Mouse (Mus musculus): ENCODE measurements around the gene Krt78. TPM values are rescaled to one million over a fixed set of nuclear protein-coding genes. Genes with fewer than 3 reads are reported as not detected.

Krt78 gene
- total RNA-seq, 1 experiment from 2014 or later, result not detected

DNA sequence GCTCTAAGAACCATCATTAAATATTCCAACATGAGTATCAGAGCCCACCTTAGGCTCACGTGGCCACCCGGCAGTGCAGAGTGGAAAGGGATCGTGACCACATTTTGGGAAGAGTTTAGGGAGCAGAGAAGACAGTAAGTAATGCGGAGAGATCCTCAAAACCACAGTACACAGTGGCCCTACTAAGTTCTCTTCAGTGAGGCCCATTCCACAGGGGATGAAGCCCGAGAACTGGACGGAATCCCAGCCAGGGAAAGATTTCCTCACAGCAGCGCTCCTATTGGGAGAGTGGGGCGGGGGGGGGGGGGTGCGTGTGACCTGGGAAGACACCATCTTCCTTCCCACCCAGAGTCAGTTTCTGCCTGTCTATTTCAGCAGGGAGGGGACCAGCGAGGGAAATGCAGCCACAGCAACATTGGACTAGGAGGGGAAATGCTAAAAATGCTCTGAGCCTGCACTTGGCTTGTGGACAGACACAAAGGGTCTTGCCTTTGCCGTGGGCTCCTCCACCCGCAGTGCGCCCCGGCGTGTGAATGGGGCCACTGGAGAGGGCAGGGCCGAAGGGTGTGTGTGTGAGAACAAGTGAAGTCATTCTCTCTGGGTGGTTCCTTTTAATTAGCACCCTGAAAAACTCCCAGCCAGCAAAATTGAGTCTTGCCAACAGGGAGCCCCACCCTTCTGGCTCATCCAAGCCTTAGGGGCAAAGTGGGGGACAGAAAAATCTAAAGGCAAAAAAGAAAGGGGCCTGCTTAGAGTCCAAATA is 20.2 kb upstream of the Krt78 start:
- ATAC-seq (ENCODE audit: extremely low read depth, insufficient number of reproducible peaks, low FRiP score, poor library complexity, severe bottlenecking), result no peak

DNA sequence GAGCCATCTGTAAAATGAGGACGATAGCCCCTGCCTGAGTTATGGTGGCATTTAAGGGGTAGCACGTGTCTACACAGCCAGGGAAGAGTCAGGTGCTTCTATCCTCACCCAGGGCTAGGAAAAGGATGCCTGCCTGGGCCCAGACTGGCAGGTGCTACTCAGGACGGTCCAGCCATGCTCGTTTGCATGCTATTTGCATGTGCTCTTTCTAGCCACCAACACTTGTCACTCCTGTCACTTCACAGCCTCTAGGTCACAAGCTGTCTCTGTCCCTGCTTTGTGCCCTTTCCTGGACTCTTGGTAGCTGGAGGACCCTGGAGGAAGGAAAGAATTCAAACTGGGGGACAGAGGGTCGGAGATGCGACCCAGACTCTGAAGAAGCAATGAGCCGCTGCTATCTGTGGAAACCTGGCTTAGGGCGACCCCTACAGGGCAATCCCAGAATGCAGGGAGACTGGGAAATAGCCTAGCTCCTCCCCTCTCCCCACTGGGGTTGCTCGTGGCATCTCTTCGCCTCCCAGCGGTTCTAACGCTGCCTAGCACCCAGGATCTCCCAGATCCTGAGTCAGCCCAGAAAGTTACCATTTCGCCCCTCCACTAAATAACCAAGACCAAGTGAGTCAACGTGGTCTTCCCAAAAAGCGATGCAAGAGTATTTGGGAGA is 19.5 kb upstream of the Krt78 start:
- peak; percentile 64 for ATAC-seq (ENCODE audit: extremely low read depth, insufficient number of reproducible peaks, low FRiP score, poor library complexity, severe bottlenecking)

DNA sequence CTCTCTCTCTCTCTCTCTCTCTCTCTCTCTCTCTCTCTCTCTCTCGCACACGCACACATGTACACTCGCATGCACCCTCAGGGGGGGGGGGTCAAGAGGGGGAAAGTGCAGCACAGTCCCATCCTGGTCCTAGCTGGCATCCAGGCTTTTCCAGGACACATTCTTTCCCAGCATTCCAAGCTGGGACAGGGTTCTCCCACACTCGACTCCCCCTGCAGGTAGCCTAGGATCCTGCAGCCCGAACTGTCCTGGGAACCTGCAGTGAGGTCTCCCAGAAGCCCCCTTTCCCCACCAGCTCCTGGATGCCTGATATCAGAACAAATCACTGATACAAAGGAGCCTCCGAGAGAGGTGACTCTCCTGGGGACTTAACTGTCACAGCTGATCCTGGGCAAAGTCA is 16.4 kb upstream of the Krt78 start:
- ATAC-seq (ENCODE audit: extremely low read depth, insufficient number of reproducible peaks, low FRiP score, poor library complexity, severe bottlenecking), result no peak

DNA sequence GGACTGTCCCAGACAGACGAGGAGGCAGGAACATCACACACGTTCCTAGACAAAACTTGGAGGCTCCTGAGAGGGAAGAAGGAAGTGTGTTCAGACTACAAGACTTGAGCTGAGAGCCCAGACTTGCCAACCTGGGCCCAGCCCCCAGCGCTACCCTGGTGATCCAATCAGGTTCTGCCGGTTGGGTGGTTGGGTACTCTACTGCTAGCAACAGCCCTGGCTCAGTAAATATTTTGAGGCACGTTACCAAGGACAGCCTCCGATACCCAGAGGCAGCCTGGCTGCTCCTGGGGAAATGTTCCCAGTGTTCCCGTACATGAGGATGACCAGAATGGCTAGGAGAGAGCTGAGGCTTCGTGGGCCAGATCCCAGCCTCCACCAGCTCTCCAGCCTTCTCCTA is 12.7 kb upstream of the Krt78 start:
- ATAC-seq (ENCODE audit: extremely low read depth, insufficient number of reproducible peaks, low FRiP score, poor library complexity, severe bottlenecking), result no peak

DNA sequence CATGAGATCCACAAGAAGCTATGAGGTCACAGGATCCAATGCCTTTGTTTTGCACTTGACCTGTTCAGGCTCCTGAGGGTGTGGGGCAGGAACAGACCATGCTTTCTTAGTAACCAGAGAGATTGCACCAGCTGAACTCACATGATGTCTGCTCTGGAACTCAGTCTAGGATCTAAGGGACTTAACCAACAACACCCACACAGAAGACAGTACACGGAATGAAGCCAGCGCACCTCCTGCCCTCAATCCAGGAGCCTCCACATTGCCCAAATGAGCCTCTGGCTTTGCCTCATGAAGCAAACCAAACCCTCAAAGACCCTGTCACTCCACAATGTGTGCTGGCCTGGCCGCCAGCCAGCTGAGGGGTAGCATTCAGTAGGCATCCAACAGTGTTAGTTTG is 4.8 kb upstream of the Krt78 start:
- no peak for ATAC-seq (ENCODE audit: extremely low read depth, insufficient number of reproducible peaks, low FRiP score, poor library complexity, severe bottlenecking)

DNA sequence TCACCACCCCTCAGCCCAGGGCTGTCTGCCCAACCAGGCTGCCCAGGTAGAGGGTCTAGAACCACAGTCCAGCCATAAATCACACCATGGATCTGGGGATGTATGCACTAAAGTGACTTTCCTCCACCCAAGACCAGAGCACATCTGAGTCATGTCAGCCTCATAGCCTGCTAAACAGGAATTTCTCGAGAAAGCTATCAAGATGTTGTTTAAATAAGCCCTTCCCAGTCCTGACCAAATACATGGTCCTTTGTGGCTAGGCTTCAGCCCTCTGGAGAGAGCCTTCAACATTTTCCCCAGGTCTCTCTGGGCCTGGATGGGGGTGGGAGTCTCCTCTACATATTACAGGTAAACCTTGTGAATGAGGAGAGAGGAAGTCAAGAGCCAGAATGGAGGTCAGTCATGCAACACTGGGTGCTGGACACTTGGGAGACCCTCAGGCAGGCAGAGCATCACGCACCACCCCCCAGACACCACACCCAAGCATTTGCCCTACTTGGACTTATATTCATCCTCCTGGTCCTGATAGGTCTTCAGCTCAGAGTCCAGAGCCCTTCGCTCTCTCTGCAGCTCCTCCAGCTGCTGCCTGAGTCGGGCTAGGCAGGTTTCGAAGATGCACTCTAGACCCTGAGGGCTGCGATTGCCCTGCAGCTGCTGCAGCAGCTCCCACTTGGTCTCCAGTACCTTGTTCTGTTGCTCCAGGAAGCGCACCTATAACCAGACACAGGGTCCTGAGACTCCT is 1.2 kb downstream of the Krt78 start:
- ATAC-seq (ENCODE audit: extremely low read depth, insufficient number of reproducible peaks, low FRiP score, poor library complexity, severe bottlenecking), result no peak

DNA sequence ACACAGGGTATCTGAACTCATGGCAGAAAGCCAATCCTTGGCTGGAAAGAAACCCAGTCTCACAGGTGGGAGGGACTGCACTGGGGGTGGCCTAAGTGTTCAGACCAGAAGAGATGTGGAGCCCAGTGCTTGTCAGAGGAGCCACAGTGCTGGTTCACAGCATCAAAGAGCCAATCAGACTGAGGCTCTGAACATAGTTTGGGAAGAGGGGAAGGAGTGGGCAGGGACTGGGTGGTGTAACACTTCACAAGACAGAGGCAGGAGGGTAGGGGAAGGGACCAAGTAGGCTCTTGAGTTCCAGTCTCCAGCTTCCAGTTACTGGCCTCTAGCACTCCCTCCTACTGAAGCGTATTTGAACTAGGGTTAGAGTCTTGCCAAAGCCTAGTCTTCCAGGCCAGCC is 8.7 kb downstream of the Krt78 start:
- ATAC-seq (ENCODE audit: extremely low read depth, insufficient number of reproducible peaks, low FRiP score, poor library complexity, severe bottlenecking), result no peak

DNA sequence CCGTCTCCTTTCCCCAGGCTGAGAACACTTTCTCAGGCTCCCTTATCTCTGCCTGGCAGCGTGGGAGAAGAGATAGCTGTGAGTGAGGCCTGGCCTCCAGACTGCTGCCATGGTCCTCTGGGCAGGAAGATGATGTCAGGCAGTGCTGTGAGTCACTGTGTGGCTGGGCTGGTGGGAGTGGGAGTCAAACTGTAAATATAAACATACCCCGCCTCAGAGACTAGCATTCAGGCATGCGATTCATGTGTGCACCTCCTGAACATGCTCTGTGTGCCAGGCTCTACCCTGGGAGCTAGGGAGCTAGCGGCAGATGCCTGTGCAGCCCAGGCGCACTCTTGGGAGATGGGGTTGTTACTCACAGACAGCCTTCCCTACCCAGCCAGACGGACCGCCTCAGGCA is 12.1 kb downstream of the Krt78 start:
- no peak for ATAC-seq (ENCODE audit: extremely low read depth, insufficient number of reproducible peaks, low FRiP score, poor library complexity, severe bottlenecking)

DNA sequence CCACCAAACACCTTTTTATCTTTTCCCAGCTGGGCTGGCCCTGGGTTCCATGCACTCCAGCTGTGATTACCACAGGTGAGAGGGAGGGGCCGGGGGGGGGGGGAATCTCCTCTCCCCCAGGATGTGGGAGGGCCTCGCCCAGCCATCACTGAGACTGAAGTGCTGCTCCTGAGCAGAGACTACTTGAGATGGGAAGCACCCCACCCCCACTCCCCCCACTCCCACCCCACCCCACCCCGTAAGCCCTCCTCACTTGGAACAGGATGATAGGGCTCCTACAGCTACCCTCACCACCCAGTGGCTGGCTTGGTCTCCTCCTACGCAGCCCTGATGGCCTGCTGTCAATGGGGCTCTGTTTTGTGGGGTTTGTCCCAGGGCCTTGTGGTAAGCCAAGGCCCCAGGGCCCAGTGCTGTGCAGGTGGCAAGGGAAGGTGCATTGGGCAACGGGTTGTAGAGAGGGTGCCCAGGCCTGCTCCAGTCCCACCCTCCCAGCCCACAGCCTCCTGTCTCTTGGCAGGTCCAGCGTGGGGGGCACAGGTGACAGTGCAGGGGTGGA is 13.7 kb downstream of the Krt78 start, which contains the start of gene Krt79:
Krt79 (minus strand) TSS at position 51 of the 556 bp plus-strand sequence.
- no peak for ATAC-seq (ENCODE audit: extremely low read depth, insufficient number of reproducible peaks, low FRiP score, poor library complexity, severe bottlenecking)

DNA sequence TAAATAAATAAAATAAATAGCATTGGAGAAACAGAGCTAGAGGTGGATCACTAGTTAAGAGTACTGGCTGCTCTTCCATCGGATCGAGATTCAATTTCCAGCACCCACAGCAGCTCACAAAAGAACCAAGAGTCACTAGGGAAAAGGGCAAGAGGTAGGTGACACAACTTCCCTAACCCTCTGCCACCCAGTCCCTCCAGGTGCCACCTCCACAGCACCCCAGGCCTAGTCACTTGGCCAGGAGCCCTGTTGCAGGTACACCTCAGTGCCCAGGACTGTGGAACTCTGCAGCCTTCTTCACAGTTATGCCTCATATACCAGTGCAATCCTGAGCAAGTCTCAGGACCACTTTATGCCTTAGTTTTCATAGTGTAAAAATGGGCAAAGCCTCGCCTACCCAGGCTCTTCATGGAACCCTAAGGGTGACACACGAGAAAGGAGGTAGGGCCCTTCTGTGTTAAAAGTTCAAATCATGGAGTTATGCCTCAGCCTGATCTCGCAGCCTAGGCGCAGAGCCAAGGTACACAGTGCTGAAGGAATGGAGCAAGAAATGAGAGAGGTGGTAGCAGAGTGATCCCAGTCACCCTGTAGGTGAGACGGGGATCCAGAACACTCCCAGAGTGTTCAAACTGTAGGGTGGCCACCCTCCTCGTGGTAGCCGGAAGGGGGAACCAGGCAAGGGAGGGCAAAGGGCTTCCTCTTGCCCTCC is 15.3 kb downstream of the Krt78 start:
- no peak for ATAC-seq (ENCODE audit: extremely low read depth, insufficient number of reproducible peaks, low FRiP score, poor library complexity, severe bottlenecking)

DNA sequence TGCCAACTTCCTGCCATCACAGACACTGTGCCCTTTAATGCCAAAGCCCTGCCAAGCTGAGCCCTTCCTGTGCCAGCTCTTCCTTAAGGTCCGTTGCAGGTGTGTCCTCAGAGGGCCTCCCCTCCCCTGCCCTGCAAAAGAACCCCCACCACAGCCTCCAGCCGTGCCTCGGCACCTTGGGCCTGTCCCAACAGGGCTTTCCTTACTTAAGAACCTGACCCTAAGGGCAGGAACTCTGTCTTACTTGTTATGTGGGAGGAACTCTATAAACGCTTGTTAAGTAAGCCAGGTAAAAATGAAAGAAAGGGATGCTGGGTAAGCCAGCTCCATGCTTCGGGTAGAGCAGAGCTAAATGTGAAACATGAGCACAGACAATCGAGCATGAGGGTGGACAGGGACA is 21.1 kb downstream of the Krt78 start:
- no peak for ATAC-seq (ENCODE audit: extremely low read depth, insufficient number of reproducible peaks, low FRiP score, poor library complexity, severe bottlenecking)

DNA sequence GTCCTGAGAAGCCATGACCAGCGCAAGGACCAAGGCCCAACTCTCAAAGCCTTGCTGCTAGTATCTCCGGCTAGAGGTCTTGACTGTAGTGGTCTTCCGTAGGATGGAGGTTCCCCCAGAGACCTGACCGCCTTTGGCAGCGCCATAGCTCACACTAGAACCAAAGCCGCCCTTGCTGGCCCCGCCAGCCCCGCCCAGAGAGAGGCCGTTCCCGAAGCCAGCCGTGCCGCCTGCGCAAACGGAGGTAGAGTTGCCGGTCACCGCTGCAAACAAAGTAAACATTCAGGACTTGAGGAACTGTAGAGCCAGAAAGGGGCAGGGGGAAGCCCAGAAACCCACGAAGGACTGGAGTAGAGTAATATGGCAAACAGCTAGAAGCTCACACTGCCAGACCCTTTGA is 24.4 kb downstream of the Krt78 start:
- no peak for ATAC-seq (ENCODE audit: extremely low read depth, insufficient number of reproducible peaks, low FRiP score, poor library complexity, severe bottlenecking)

DNA sequence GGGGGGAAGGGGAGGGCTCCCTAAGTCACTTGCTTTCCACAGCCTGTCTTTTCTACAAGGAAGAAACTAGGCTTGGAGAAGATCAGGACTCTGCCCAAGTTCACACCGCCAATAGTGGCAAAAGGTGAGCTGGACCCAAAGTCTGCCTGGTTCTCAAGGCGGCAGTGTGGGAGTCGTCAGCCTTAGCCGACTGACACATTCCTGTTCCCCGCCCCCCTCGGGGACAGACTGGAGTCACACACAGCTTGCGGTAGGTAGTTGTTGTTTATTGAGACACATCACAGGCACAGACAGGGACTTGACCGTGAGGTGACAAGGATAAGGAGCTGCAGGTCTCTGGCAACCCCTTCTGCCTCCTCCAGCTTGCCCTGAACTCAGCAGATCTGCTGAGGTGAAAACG is 25.0 kb downstream of the Krt78 start:
- no peak for ATAC-seq (ENCODE audit: extremely low read depth, insufficient number of reproducible peaks, low FRiP score, poor library complexity, severe bottlenecking)

DNA sequence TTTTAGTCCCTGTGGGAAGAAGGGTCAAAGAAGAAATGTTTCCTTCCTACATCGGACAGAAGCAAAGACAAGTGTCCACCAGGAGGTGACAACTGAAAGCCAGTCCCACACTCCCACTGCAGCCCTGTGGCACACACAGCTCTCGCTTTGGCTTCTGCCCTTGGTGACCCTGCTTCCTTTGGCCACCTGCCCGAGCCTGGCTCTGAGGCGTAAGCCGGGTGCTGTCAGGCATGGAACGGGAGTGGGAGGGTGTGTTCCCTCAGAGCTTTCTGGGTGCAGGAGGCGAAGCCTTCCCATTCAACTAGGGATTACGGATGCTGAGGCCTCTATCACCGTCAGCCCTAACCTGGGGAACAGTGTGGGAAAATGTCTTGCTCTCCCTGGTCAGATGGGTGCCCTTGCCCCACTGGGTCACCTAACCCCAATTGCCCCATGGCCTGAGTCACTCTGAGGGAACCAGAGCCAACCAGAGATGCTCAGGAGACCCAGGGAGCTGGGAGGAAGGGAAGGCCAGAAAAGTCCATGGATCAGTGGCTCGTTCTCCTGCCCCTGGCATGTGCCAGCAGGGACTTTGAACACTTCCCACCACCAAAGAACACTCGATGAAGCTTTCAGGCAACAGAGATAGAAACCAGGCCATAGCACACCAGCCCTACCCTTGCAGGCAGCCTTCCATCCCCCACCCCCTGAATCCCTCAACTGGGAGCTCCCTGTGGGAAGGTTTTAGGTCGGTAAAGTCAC is 26.6 kb downstream of the Krt78 start:
- no peak for ATAC-seq (ENCODE audit: extremely low read depth, insufficient number of reproducible peaks, low FRiP score, poor library complexity, severe bottlenecking)

DNA sequence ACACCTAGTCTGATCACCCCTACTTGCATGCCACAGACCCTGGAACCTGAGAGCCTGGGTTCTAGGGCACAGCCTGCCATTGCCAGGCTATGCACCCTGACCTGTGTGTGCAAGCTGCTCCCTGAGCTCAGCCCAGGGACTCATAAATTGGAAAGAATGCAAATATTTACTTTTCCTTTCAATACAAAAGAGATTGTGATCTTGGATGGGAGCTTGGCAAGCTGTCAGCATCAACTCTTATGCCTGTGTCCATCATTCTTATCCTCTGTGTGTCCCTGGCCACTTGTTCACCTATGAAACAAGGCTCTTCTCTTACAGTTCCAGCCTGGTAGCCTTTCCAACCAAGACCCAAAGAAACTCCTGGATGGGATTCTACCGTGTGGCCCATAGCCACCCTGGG is 29.0 kb downstream of the Krt78 start:
- no peak for ATAC-seq (ENCODE audit: extremely low read depth, insufficient number of reproducible peaks, low FRiP score, poor library complexity, severe bottlenecking)

DNA sequence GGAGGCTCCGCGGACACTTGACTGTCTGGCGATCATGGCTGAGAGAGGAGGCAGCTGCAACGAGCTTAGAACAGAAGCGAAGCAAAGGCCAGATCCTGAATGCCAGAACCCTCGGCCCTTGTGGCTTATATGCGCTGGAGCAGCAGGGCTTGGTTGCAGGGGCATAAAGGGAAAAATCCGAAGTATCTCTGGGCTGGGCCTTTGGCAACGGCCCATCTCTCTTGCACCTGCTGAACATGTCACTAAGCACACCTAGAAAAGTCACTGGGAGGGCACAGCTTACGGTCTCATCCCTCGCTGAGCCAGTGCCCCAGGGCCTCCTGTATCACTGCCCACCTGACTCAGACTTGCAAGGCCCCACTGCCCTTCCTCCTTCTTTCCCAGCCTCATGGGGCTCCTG is 29.5 kb downstream of the Krt78 start, which contains the start of gene Krt4:
Krt4 (minus strand) TSS at position 101 of the 400 bp plus-strand sequence.
- ATAC-seq (ENCODE audit: extremely low read depth, insufficient number of reproducible peaks, low FRiP score, poor library complexity, severe bottlenecking), result no peak

DNA sequence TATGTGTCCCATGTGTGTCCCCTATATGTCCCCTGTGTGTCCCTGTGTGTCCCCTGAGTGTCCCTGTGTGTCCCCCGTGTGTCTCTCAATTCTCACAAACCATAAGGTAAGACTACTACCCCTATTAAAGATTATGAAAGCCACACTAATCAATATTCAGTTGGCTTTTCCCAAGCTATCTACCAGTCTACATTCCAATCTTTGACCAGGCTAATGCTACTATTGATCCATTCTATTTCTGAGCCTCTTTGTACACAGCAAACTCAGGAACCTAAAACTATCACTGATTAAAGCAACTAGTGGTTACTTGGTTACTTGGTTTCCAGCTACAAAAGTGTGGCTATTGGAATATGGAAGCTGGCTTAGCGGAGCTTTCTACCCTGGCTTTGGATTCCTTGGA is 31.8 kb downstream of the Krt78 start:
- no peak for ATAC-seq (ENCODE audit: extremely low read depth, insufficient number of reproducible peaks, low FRiP score, poor library complexity, severe bottlenecking)

DNA sequence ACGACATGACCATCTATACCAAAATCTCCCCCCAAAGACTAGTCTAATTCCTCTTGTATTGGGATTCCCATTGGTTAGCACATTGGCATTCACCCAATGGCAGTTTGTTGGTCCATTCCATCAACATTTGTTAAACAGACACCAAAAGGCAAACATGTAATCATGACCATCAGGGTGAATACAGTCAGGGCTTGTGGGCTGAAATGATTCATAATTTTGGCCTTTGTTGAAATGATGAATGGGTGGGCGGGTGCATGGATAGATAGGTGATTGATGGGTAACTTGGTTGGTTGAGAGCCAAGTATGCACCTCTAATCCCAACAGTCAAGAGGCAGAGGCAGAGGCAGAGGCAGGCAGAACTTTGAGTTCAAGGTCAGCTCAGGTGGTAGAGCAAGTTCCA is 38.0 kb downstream of the Krt78 start:
- no peak for ATAC-seq (ENCODE audit: extremely low read depth, insufficient number of reproducible peaks, low FRiP score, poor library complexity, severe bottlenecking)

Data from neutrophil, adult 5-6 weeks (primary cell).